Mouse (Mus musculus) spleen, adult 2 months (tissue): ENCODE data around the gene Pfdn6.

Experiments
- CTCF ChIP-seq: fragments of 200-500 bp; IDR thresholded peaks from 2 replicates; pipeline ENCODE4 v1.5.1; 2011; ENCODE audit warnings: mild to moderate bottlenecking, inconsistent platforms; ENCODE audit not compliant: insufficient read depth, insufficient read length, insufficient replicate concordance; ENCODE audit errors: extremely low read depth
- POLR2A ChIP-seq: fragments of 200-500 bp; IDR thresholded peaks from 2 replicates; pipeline ENCODE4 v1.6.1; 2011; ENCODE audit warnings: low read depth, low read length, inconsistent platforms

GRCm38 (mm10) chr17:33899642-33900041, 40.5 kb downstream of the Pfdn6 start:
- TF ChIP-seq CTCF = no peak
- no peak for TF ChIP-seq POLR2A
